Mouse (Mus musculus) urinary bladder, adult 2 months (tissue): ENCODE measurements around the gene Rhoh. TPM values are rescaled to one million over a fixed set of nuclear protein-coding genes. Genes with fewer than 3 reads are reported as not detected.

Experiments used
- DNase-seq: peaks from one replicate; pipeline ENCODE4 v3.0.0; 2022; ENCODE audit warnings: low spot score
- polyA plus RNA-seq: library from polyadenylated mRNA; depleted of rRNA; stranded (reverse); fragments of >200 nt; gene quantifications from 2 replicates; pipeline ENCODE4 v1.2.3, GENCODE M21; 2012

The Rhoh gene
- polyA plus RNA-seq, 1 experiment, result 1.0 TPM

GRCm38 (mm10) chr5:65895121-65895692, 34.2 kb downstream of the Rhoh start:
- DNase-seq, result no peak

GRCm38 (mm10) chr5:65895764-65896163, 34.8 kb downstream of the Rhoh start:
- no peak for DNase-seq

GRCm38 (mm10) chr5:65897731-65898130, 36.7 kb downstream of the Rhoh start:
- no peak for DNase-seq

GRCm38 (mm10) chr5:65898683-65899082, 37.7 kb downstream of the Rhoh start:
- DNase-seq, result no peak

DNA sequence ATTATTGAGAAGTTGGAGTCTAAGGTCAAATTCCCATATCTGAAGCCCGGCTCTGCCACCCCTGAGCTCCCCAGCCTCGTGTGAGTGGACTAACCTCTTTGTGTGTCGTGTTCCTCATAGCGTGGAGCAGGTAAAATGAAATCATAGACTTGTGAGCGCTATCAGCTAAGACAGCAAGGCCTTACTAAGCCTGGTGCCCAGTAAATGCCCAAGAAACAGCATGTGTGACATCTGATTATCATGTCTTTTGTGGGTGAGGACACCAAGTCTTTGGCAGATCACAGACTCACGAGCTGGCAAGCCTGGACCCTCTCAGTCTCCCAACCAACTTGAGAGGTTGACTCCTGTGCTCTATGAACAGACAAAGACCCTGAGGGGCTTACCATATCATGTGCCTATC, 39.1 kb downstream of the Rhoh start:
- no peak for DNase-seq

DNA sequence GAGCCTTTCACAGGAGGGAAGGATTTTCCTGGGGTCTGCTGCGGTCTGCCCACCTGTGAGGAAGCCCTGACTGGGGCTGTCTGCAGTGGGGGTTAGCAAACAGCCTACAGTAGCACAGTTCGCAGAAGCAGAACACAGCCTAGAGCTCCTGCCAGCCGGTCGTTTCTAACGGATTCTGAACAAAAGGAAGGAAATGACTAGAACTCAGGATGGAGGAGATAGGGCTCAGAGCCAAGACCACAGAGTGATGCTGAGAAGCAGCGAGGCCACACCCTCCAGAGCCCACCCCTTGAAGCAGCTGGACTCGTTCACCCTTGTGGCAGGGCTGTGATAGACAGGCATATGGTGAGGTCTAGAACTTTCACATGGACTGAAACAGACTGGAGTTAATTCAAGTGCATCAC, 39.9 kb downstream of the Rhoh start:
- DNase-seq, result no peak

DNA sequence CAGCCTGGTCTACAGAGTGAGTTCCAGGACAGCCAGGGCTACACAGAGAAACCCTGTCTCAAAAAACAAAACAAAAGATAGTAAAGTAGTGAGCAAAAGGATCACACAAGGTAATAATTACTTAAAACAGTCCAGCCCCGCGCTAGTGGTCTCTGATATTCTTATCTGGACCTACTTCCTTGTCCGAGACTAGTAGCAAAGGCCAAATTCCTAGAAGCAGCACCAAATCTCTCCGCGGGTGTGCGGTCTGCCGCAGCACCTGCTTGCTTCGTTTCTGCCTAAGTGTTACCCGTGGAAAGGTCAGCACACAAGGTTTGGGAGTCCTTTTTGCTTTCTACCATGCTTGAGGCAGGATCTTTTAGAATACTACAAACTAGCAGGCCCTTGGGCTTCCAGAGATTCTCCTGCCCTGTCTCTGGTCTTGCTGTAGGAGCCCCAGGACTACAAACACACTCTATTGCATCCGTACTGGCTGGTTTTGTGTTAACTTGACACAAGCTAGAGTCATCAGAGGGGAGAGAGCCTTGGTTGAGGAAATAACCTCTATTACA, 40.9 kb downstream of the Rhoh start:
- no peak for DNase-seq

DNA sequence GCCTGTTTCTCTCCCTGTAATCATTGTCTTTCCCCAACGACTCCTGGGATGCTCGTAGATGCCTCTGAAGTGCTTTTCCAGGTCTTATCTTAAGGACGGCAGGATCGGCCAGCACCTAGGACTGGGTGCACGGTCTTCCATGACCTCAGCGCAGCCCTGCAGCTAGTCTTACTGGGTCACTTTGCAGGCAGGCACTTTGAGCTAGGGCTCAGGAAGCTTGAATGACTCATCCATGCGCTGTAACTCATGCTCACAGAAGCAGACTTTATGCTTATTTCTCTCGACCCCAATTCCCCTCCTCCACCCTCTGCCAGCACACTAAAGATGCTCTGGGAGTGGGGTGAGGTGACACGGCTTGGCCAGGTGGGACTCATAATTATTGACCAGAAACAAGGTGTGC, 41.8 kb downstream of the Rhoh start:
- DNase-seq, result no peak

GRCm38 (mm10) chr5:65904476-65904875, 43.5 kb downstream of the Rhoh start:
- no peak for DNase-seq

GRCm38 (mm10) chr5:65908751-65909150, 47.7 kb downstream of the Rhoh start:
- no peak for DNase-seq

- DNase-seq, result no peak
These were observed 48.3 kb downstream of the Rhoh start for GRCm38 (mm10) chr5:65909321-65909720.

DNA sequence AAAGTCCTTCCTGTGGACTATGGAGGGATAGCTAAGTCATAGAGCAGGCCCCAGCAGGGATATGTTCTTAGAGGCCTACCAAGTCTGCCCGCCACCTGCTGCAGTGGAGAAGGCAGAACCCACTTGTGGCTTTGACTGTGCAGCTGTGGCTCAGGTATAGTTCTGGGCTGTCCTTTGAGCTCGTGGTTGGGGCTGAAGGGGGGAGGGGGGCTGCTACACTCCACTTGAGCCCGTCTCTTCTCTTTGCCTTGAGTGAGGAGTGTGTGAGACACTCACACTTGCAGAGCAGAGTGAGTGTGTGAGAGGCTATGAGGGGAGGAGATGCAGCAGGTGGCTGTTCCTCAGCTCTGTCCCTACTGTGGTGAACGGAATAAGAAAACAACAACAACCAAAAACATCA, 49.4 kb downstream of the Rhoh start:
- DNase-seq, result no peak

DNA sequence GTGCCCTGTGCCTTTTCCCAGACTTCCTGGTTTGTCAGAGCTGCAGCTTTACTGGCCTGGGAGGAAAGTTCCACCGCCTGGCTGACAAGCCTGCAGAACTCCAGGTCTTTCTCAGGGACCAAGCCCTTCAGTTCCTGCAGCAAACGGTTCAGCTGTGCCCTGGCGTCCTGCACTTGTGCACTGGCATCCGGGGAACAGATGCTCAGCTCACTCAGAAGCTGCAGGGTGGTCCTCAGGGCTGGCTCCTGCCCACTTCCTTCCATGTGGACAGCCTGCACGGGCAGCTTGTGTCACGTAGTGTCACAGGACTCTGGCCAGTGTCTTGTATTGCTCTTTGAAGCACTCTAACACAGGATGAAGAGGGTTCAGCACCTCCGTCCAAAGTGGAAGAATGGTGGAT, 50.7 kb downstream of the Rhoh start:
- no peak for DNase-seq

GRCm38 (mm10) chr5:65912201-65912600, 51.2 kb downstream of the Rhoh start:
- no peak for DNase-seq

DNA sequence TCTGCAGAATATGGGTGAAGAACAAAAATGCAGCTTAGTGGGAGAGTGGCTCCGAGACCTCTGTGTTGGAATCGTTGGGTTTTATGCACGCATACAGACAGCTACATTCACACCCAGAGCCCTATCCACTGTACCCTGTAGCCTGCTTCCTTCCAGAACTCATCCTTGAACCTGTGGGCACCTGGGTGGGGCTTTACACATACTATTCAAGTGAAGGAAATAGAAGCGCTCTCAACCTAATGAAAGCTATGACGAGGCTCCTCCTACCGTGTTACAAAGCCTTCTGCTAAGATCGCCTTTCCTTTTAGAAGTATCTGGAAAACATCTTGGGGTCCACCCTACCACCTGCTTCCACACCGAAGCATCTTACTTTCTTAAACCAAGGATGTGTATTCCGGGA, 52.1 kb downstream of the Rhoh start:
- DNase-seq, result no peak

GRCm38 (mm10) chr5:65914342-65914741, 53.3 kb downstream of the Rhoh start:
- DNase-seq, result no peak

- DNase-seq, result no peak
These were observed 55.9 kb downstream of the Rhoh start for GRCm38 (mm10) chr5:65916930-65917329.

- DNase-seq, result no peak
These were observed 57.6 kb downstream of the Rhoh start for GRCm38 (mm10) chr5:65918601-65919000.

DNA sequence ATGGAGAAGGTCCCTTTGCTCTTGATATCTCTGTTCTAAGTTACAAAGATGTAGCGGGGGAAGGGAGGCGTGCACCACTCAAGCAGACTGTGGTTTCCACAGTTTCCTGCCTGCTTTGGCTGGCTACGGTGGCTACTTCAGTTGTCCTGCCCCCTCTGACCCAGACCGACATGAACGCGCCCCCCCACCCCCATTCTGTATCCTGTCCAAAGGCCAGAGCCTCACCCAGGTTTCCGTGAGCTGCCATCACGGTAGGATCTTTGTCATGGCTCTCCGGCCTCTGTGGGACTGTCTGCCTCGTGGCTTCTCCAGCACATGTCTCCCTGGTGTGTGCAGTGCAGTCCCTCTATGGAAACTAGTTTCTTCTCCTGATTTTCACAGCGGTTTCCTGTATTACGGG, 58.3 kb downstream of the Rhoh start:
- no peak for DNase-seq

- no peak for DNase-seq
These were observed 58.9 kb downstream of the Rhoh start for GRCm38 (mm10) chr5:65919904-65920303.

- no peak for DNase-seq
These were observed 59.9 kb downstream of the Rhoh start for GRCm38 (mm10) chr5:65920701-65921426.

- DNase-seq, result no peak
These were observed 60.6 kb downstream of the Rhoh start for GRCm38 (mm10) chr5:65921477-65922138.

- DNase-seq, result no peak
These were observed 65.7 kb downstream of the Rhoh start for GRCm38 (mm10) chr5:65926666-65927065.
